Mouse (Mus musculus) limb, embryonic 11.5 days (tissue): ENCODE results near the gene Sel1l2. TPM values are rescaled to one million over a fixed set of nuclear protein-coding genes. Genes with fewer than 3 reads are reported as not detected.

Source experiments
- ATAC-seq: fragments of 200-750 bp; cut with Nextera tagmentation; 2 replicates; pipeline ENCODE4 v1.8.0; 2017; ENCODE audit warnings: low read depth; ENCODE audit not compliant: insufficient number of reproducible peaks, low FRiP score, low TSS enrichment
- DNase-seq: peaks from one replicate; pipeline ENCODE4 v3.0.0-alpha.2; 2015; ENCODE audit warnings: low spot score
- H3K27ac ChIP-seq: fragments of 300-500 bp; sonication (generic); replicated peaks from 2 replicates; pipeline ENCODE4 v1.5.1; 2014; ENCODE audit warnings: low read depth, mild to moderate bottlenecking, low read length
- H3K27me3 ChIP-seq: fragments of 300-500 bp; sonication (generic); 2 replicates; pipeline ENCODE4 v1.6.1; 2014; ENCODE audit warnings: mild to moderate bottlenecking, low read length, mixed read lengths; ENCODE audit not compliant: control insufficient read depth, insufficient read depth
- H3K36me3 ChIP-seq: fragments of 300-500 bp; sonication (generic); 2 replicates; pipeline ENCODE4 v1.6.1; 2014; ENCODE audit warnings: mild to moderate bottlenecking, low read length, moderate library complexity, mixed read lengths; ENCODE audit not compliant: control insufficient read depth, insufficient read depth
- H3K4me1 ChIP-seq: fragments of 300-500 bp; sonication (generic); 2 replicates; pipeline ENCODE4 v1.6.1; 2014; ENCODE audit warnings: low read length, mixed read lengths; ENCODE audit not compliant: control insufficient read depth, insufficient read depth
- H3K4me2 ChIP-seq: fragments of 300-500 bp; sonication (generic); 2 replicates; pipeline ENCODE4 v1.6.1; 2014; ENCODE audit warnings: low read depth, mild to moderate bottlenecking, moderate library complexity; ENCODE audit not compliant: severe bottlenecking
- H3K4me3 ChIP-seq: fragments of 300-500 bp; sonication (generic); 2 replicates; pipeline ENCODE4 v1.5.1; 2014; ENCODE audit warnings: low read depth, low read length
- H3K9ac ChIP-seq: fragments of 300-500 bp; sonication (generic); 2 replicates; pipeline ENCODE4 v1.6.1; 2014; ENCODE audit warnings: mild to moderate bottlenecking, low read length
- H3K9me3 ChIP-seq: fragments of 300-500 bp; sonication (generic); 2 replicates; pipeline ENCODE4 v1.6.1; 2016; ENCODE audit warnings: low read length; ENCODE audit not compliant: control insufficient read depth
- WGBS: fragments of 180-500 bp; shearing (Covaris S2); extraction: QIAGEN DNeasy Blood & Tissue Kit; methylation state at CpG from one replicate; pipeline ENCODE4 v1.1.7; 2014; 5-methylcytosine and 5-hydroxymethylcytosine counted together
- polyA plus RNA-seq: library from polyadenylated mRNA; unstranded; fragments of >200 nt; fragmentation: Nextera tagmentation; extraction: Ambion mirVana; gene quantifications from 2 replicates; pipeline ENCODE4 v1.2.1, GENCODE M21; 2014

Gene Sel1l2
- polyA plus RNA-seq, 1 experiment from 2014 or later: not detected

DNA sequence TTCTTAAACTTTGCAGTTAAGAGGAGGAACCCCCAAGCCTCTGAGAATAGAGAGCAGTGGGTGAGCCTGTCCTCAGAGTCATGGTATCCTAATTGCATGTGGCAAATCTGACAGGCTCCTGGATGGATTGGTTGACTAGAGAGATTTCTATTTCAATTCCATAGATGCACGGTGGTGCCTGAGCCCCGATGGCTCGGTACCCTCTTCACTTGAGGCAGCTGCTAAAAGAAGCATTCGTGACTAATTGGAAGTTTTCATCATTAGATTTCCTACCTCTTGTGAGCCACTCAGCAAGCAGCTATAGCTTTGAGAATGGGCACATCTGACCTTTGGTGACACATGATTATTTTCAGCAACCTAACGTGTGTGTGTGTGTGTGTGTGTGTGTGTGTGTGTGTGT is 147.1 kb downstream of the Sel1l2 start:
- Histone ChIP-seq H3K36me3 (no peaks in the 10 kb centered on the region), H3K4me1 (no peaks in the 10 kb centered on the region), H3K9ac (no peak overlapping the region), H3K27ac (no peak overlapping the region), H3K27me3 (no peaks in the 10 kb centered on the region), H3K4me3 (no peak overlapping the region), H3K9me3 (no peaks in the 10 kb centered on the region), H3K4me2 (no peak overlapping the region)
- DNase-seq: no peak
- no peak for ATAC-seq
- WGBS: 85% methylated on average over 5 of the region's 5 CpGs

DNA sequence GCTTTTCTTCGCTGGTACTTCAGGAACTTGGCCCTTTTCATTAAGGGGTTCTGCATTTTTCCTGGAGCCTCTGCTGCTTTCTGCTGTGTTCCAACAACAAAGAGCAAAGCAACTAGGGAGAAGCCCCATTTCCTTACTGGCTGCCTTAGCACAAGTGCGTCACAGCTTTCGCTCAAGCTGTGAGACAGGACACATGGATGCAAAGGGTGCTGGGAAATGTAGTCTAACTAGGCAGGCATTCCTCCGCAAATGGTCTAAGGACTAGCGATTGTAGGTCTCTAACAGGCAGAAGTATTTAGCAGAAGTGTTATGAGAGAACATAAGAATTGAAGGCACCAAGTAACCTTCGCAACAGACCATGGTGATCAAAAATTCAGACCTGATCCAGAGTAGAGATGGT is 152.3 kb downstream of the Sel1l2 start:
- H3K36me3 ChIP-seq: no peaks in the 10 kb centered on the region
- ATAC-seq (no peak), DNase-seq (peak; percentile 23)
- no peaks in the 10 kb centered on the region for H3K27me3 ChIP-seq
- no peaks in the 10 kb centered on the region for H3K4me1 ChIP-seq
- no peak overlapping the region for H3K4me2 ChIP-seq
- H3K9me3 ChIP-seq: no peaks in the 10 kb centered on the region
- H3K4me3 ChIP-seq: no peak overlapping the region
- no peak overlapping the region for H3K9ac ChIP-seq
- no peak overlapping the region for H3K27ac ChIP-seq
- 57% methylated on average over 6 of the region's 6 CpGs for WGBS

DNA sequence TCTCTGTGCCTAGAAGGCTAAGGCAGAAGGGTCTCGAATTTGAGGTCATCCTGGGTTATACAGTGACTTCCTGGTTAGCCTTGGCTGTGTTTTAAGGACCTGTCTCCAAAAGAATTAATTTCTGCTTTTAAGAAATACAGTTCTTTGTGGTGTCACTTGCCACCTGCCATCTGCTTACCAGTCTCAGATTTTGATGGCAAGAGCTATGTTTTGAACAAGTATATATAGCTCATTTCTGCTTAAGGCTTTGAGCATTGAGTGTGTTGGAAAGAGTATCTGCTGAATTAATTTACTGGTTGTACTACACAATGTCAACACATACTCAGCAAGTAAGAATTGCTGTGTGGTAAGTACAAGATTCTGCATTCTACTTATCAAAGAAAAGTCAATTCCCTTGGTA is 159.2 kb downstream of the Sel1l2 start:
- no peaks in the 10 kb centered on the region for H3K9me3 ChIP-seq
- no peaks in the 10 kb centered on the region for H3K36me3 ChIP-seq
- H3K4me1 ChIP-seq: no peaks in the 10 kb centered on the region
- WGBS: 69% methylated on average over 1 of the region's 1 CpGs
- ATAC-seq: no peak
- DNase-seq: no peak
- no peak overlapping the region for H3K4me3 ChIP-seq
- no peak overlapping the region for H3K27ac ChIP-seq
- H3K27me3 ChIP-seq: no peaks in the 10 kb centered on the region
- H3K4me2 ChIP-seq: no peak overlapping the region
- H3K9ac ChIP-seq: no peak overlapping the region

DNA sequence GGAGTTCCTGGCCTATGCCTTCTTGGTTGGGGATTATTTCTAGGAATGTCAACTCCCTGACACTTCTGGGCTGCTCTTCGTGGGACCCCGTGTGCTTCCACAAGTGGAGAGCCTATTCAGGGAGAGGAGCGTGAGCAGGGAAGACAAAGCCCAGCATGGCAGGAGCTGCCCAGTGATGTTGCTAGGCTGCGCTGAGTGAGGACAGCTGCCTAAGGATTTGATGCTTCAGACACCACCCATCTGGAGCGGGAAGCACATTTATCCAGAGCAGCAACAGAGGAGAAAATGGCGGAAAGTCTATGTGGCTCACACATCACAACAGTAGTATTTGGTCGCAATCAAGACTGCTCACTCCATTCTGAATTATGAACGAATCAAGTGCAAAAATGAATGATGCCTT is 169.2 kb downstream of the Sel1l2 start:
- DNase-seq (no peak), ATAC-seq (no peak)
- 72% methylated on average over 8 of the region's 8 CpGs for WGBS
- Histone ChIP-seq H3K4me2 (no peak overlapping the region), H3K36me3 (no peaks in the 10 kb centered on the region), H3K4me3 (no peak overlapping the region), H3K27ac (no peak overlapping the region), H3K4me1 (no peaks in the 10 kb centered on the region), H3K27me3 (no peaks in the 10 kb centered on the region), H3K9me3 (no peaks in the 10 kb centered on the region), H3K9ac (no peak overlapping the region)

DNA sequence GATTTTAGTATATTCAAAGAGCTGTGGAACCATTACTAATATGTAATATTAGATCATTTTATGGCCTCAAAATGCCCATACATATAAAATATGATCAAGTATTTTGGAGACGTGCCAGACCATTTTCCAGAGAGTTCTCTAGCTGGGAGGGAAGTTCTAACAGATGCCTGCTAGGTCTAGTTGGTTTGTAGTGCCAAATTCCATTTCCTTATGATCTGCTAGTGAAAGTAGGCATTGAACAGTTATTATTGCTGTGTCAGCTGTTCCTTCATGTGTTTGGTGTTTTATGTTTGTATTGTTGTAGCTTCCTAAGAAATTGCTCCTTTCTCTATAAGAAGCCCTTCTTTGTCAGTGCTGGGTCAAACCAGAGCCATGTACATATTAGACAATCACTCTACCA is 173.5 kb downstream of the Sel1l2 start:
- H3K9me3 ChIP-seq: no peaks in the 10 kb centered on the region

DNA sequence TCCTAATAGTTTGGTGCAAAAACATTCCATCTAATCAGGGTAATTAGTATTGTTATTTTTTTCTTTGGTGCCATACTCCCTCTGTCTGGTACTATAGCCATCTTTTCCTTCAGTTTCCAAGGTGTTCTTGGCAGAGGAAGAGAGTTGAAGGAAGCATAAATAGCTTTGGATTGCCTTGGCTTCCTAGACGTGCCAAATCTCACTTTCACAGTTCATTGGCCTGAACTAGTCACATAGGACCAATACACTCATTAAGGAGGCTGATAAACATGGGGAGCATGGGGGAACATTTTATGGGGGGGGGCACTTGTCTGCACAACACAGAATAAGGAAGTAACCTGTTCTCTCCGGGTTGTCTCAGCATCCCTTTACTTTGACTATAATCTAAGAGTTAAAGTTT is 174.1 kb downstream of the Sel1l2 start:
- Histone ChIP-seq H3K36me3 (no peaks in the 10 kb centered on the region), H3K27me3 (no peaks in the 10 kb centered on the region), H3K9ac (no peak overlapping the region), H3K9me3 (no peaks in the 10 kb centered on the region), H3K27ac (no peak overlapping the region), H3K4me2 (no peak overlapping the region), H3K4me1 (no peaks in the 10 kb centered on the region), H3K4me3 (no peak overlapping the region)
- ATAC-seq (no peak), DNase-seq (no peak)
- WGBS: 76% methylated on average over 2 of the region's 2 CpGs

More for the DNA sequence above, 173.5 kb downstream of the Sel1l2 start:
- H3K4me1 ChIP-seq: no peaks in the 10 kb centered on the region
- H3K4me3 ChIP-seq: no peak overlapping the region
- no peak overlapping the region for H3K27ac ChIP-seq
- 80% methylated on average over 1 of the region's 1 CpGs for WGBS
- no peak for ATAC-seq
- H3K27me3 ChIP-seq: no peaks in the 10 kb centered on the region
- no peak overlapping the region for H3K4me2 ChIP-seq
- H3K36me3 ChIP-seq: no peaks in the 10 kb centered on the region
- no peak for DNase-seq
- H3K9ac ChIP-seq: no peak overlapping the region

DNA sequence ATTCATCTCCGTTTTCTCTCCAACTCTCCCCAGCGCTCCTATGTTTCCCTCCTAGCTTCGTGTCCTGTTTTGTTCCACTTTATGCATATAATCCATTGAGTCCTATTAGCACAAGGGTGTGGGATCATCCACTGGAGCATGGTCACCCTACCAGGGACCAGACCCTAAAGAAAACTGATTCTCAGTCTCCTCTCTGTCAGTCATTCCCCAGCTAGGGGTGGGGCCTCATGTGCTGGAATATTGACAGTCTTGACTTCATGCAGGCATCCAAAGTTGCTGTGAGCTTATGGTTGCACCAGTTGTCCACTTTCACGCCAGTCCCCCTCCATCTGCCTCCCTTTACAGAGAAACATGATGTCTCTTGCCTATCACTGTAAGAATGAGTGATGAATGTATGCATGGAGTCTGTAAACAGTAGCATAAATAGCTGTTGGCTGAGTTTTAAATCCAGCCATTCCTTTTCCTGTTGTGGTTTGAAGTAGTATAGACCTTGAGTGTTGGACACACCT is 174.9 kb downstream of the Sel1l2 start:
- Histone ChIP-seq H3K27ac (no peak overlapping the region), H3K27me3 (no peaks in the 10 kb centered on the region), H3K4me3 (no peak overlapping the region), H3K9ac (no peak overlapping the region), H3K4me1 (no peaks in the 10 kb centered on the region), H3K9me3 (no peaks in the 10 kb centered on the region), H3K4me2 (no peak overlapping the region), H3K36me3 (no peaks in the 10 kb centered on the region)
- ATAC-seq (no peak), DNase-seq (no peak)
- WGBS: 95% methylated on average over 4 of the region's 4 CpGs

DNA sequence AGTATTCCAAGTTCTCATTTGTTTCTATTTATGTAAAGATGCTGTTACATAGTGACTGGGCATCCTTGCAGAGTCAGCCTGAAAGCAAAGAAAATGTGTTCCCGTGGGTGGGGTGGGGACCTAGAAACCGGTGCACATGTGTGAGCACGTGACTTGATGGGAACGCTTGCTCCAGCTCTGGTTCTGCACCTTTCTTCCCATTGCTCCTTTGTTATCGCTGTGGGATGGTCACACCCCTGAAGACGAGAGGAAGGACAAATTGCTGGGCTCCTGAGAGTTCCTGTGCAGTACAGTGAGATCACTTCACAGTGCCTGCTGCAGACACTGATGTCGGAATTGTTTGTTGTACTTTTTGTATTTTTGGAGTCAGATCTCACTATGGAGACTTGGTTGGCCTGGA is 185.8 kb downstream of the Sel1l2 start:
- WGBS: 95% methylated on average over 7 of the region's 7 CpGs
- Histone ChIP-seq H3K9me3 (no peaks in the 10 kb centered on the region), H3K4me1 (no peaks in the 10 kb centered on the region), H3K36me3 (peaks cover 2% of the 10 kb centered on the region; the same call in 1 of the 2 replicates), H3K9ac (no peak overlapping the region), H3K27me3 (no peaks in the 10 kb centered on the region), H3K4me2 (no peak overlapping the region), H3K27ac (no peak overlapping the region), H3K4me3 (no peak overlapping the region)
- ATAC-seq (no peak), DNase-seq (no peak)

DNA sequence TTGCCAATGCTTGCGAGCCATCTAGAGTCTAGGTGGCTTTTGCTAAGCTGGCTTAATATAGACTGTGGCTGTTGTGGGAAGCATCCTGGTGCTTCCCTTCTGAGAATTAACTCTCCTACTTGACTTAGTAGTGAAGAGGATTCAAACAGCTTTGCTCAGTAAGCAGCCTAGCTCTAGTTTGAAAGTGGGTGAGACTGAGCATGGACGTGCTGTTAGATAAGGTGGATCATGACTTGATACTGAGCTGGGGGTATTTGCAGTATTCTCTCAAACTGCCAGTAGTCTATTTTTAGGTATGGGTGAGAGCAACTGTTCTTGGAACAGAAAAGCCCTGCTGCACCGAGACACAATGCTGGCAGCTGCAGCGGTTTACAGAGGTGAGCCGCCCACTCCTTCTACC is 186.9 kb downstream of the Sel1l2 start:
- no peaks in the 10 kb centered on the region for H3K4me1 ChIP-seq
- no peak overlapping the region for H3K27ac ChIP-seq
- peaks cover 4% of the 10 kb centered on the region; the same call in 1 of the 2 replicates for H3K36me3 ChIP-seq
- H3K9ac ChIP-seq: no peak overlapping the region
- no peak overlapping the region for H3K4me2 ChIP-seq
- 89% methylated on average over 5 of the region's 5 CpGs for WGBS
- no peak overlapping the region for H3K4me3 ChIP-seq
- ATAC-seq (no peak), DNase-seq (no peak)
- H3K9me3 ChIP-seq: no peaks in the 10 kb centered on the region
- no peaks in the 10 kb centered on the region for H3K27me3 ChIP-seq
